Mouse (Mus musculus) lung, embryonic 14.5 days (tissue): Measurements from ENCODE around the gene Rabl2. TPM values are rescaled to one million over a fixed set of nuclear protein-coding genes. Genes with fewer than 3 reads are reported as not detected.

Experiments used
- ATAC-seq: fragments of 200-750 bp; cut with Nextera tagmentation; 2 replicates; pipeline ENCODE4 v1.8.0; 2017; ENCODE audit warnings: mild to moderate bottlenecking, moderate TSS enrichment, moderate library complexity; ENCODE audit not compliant: insufficient read depth
- DNase-seq: peaks from one replicate; pipeline ENCODE4 v3.0.0-alpha.2; 2015
- H3K27ac ChIP-seq: fragments of 300-500 bp; sonication (generic); 2 replicates; pipeline ENCODE4 v1.5.1; 2014; ENCODE audit warnings: low read depth, mild to moderate bottlenecking, moderate library complexity
- H3K27me3 ChIP-seq: fragments of 300-500 bp; sonication (generic); 2 replicates; pipeline ENCODE4 v1.6.1; 2014; ENCODE audit warnings: low read length, control low read depth; ENCODE audit not compliant: insufficient read depth
- H3K36me3 ChIP-seq: fragments of 300-500 bp; sonication (generic); 2 replicates; pipeline ENCODE4 v1.6.1; 2014; ENCODE audit warnings: control low read depth; ENCODE audit not compliant: insufficient read depth
- H3K4me1 ChIP-seq: fragments of 300-500 bp; sonication (generic); 2 replicates; pipeline ENCODE4 v1.6.1; 2014; ENCODE audit warnings: antibody characterized with exemption, control low read depth; ENCODE audit not compliant: insufficient read depth
- H3K4me2 ChIP-seq: fragments of 300-500 bp; sonication (generic); 2 replicates; pipeline ENCODE4 v1.6.1; 2014; ENCODE audit warnings: mild to moderate bottlenecking
- H3K4me3 ChIP-seq: fragments of 300-500 bp; sonication (generic); 2 replicates; pipeline ENCODE4 v1.5.1; 2014; ENCODE audit warnings: low read depth, low read length
- H3K9ac ChIP-seq: fragments of 300-500 bp; sonication (generic); 2 replicates; pipeline ENCODE4 v1.6.1; 2014
- H3K9me3 ChIP-seq: fragments of 300-500 bp; sonication (generic); 2 replicates; pipeline ENCODE4 v1.6.1; 2016; ENCODE audit warnings: low read depth, low read length, control low read depth
- CTCF ChIP-seq: IDR thresholded peaks from 2 replicates; pipeline ENCODE4 v1.5.1; 2016; ENCODE audit warnings: antibody characterized with exemption, low read depth
- WGBS: fragments of 180-500 bp; shearing (Covaris S2); extraction: QIAGEN DNeasy Blood & Tissue Kit; methylation state at CpG from one replicate; pipeline ENCODE4 v1.1.7; 2014; 5-methylcytosine and 5-hydroxymethylcytosine counted together
- polyA plus RNA-seq: library from polyadenylated mRNA; unstranded; fragments of >200 nt; fragmentation: Nextera tagmentation; extraction: Ambion mirVana; gene quantifications from 2 replicates; pipeline ENCODE4 v1.2.1, GENCODE M21; 2014

Rabl2 gene
- polyA plus RNA-seq, 1 experiment from 2014 or later, result 53.8 TPM

DNA sequence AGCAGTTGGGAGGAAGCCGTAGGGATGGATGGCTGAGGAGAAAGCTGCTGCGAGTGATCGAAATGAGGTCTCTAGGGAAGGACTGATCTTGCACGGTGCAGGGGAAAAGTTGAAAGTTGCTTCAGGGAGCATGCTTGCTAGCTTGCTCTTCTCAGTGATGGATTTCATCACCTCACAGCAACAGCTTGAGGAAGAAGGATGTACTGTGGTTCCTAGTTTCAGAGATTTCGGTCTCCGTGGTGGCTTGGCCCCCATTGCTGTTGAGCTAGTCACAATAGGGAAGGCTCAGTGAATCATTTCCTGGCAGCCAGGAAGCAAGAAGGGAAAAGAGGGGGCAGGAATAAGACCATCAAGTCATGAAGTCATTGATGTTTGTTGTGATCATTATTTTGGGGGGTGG is 36.1 kb downstream of the Rabl2 start:
- Histone ChIP-seq H3K4me2 (no peak overlapping the region), H3K9ac (no peak overlapping the region), H3K27ac (no peak overlapping the region), H3K36me3 (peaks cover 15% of the 10 kb centered on the region; the same call in 1 of the 2 replicates), H3K4me1 (0 out of 2 replicates have a peak, but pooled peaks cover 3% of the 10 kb centered on the region), H3K27me3 (peaks cover 34% of the 10 kb centered on the region), H3K9me3 (no peaks in the 10 kb centered on the region), H3K4me3 (no peak overlapping the region)
- TF ChIP-seq CTCF, result no peak
- DNase-seq, result no peak
- ATAC-seq, result no peak
- WGBS, result 82% methylated on average over 6 of the region's 6 CpGs

GRCm38 (mm10) chr15:89551733-89552132 is 40.0 kb downstream of the Rabl2 start:
- DNase-seq, result no peak
- no peak for TF ChIP-seq CTCF
- Histone ChIP-seq H3K9me3 (no peaks in the 10 kb centered on the region), H3K9ac (no peak overlapping the region), H3K4me1 (no peaks in the 10 kb centered on the region), H3K27me3 (peaks cover 8% of the 10 kb centered on the region), H3K36me3 (peaks cover 40% of the 10 kb centered on the region; the same call in 1 of the 2 replicates), H3K27ac (no peak overlapping the region), H3K4me2 (no peak overlapping the region), H3K4me3 (no peak overlapping the region)
- WGBS, result 84% methylated on average over 1 of the region's 1 CpGs
- no peak for ATAC-seq

DNA sequence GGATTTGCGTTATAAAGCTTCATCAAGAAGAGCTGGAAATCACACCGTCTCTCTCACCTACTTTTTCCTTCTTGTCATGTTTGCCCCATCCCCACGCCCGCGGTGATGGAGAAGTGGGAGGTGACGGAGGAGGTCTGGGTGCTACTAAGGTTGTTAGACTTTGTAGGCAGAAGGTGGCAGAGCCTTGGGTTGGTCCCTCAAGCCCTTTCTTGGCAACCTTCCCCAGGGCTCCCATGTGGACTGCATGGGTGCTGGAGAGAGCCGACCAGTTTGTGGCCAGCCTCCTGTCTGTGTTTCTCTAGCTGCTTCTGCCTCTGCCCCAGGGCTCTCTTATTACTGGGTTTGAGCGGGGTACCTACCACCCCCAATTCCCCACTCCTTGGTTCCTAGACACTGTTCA is 41.2 kb downstream of the Rabl2 start:
- Histone ChIP-seq H3K4me3 (no peak overlapping the region), H3K36me3 (peaks cover 43% of the 10 kb centered on the region; the same call in 1 of the 2 replicates), H3K9me3 (no peaks in the 10 kb centered on the region), H3K4me1 (no peaks in the 10 kb centered on the region), H3K27ac (no peak overlapping the region), H3K4me2 (no peak overlapping the region), H3K27me3 (no peaks in the 10 kb centered on the region), H3K9ac (no peak overlapping the region)
- ATAC-seq (no peak), DNase-seq (no peak)
- TF ChIP-seq CTCF, result no peak
- 83% methylated on average over 8 of the region's 8 CpGs for WGBS

- Histone ChIP-seq H3K36me3 (peaks cover 43% of the 10 kb centered on the region; the same call in 1 of the 2 replicates), H3K9me3 (no peaks in the 10 kb centered on the region), H3K9ac (no peak overlapping the region), H3K27ac (no peak overlapping the region), H3K4me2 (peak overlapping the region; percentile 66; the same call in 1 of the 2 replicates), H3K4me3 (no peak overlapping the region), H3K27me3 (no peaks in the 10 kb centered on the region), H3K4me1 (no peaks in the 10 kb centered on the region)
- TF ChIP-seq CTCF, result no peak
- ATAC-seq (0 out of 2 replicates have a peak, but pooled peaks have one; percentile 2), DNase-seq (no peak)
- WGBS, result 48% methylated on average over 11 of the region's 11 CpGs
Observed at GRCm38 (mm10) chr15:89548837-89549236, 42.9 kb downstream of the Rabl2 start.

DNA sequence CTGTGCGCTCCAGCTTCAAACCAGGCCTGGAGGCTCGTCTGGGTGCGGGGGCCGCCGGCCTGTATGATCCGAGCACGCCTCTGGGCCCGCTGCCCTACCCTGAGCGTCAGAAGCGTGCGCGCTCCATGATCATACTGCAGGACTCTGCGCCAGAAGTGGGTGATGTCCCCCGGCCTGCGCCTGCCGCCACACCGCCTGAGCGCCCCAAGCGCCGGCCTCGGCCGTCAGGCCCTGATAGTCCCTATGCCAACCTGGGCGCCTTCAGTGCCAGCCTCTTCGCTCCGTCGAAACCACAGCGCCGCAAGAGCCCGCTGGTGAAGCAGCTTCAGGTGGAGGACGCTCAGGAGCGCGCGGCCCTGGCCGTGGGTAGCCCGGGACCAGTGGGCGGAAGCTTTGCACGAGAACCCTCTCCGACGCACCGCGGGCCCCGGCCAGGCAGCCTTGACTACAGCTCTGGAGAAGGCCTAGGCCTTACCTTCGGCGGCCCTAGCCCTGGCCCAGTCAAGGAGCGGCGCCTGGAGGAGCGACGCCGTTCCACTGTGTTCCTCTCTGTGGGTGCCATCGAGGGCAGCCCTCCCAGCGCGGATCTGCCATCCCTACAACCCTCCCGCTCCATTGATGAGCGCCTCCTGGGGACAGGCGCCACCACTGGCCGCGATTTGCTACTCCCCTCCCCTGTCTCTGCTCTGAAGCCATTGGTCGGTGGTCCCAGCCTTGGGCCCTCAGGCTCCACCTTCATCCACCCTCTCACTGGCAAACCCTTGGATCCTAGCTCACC is 43.7 kb downstream of the Rabl2 start:
- peak; percentile 56 for DNase-seq
- ATAC-seq, result peak; percentile 85

GRCm38 (mm10) chr15:89547321-89547720 is 44.4 kb downstream of the Rabl2 start:
- WGBS, result 63% methylated on average over 8 of the region's 8 CpGs
- ATAC-seq (peak; percentile 16; the same call in 1 of the 2 replicates), DNase-seq (no peak)
- Histone ChIP-seq H3K27ac (no peak overlapping the region), H3K9ac (no peak overlapping the region), H3K9me3 (no peaks in the 10 kb centered on the region), H3K4me3 (peak overlapping the region; percentile 32), H3K4me2 (peak overlapping the region; percentile 66), H3K27me3 (no peaks in the 10 kb centered on the region), H3K4me1 (no peaks in the 10 kb centered on the region), H3K36me3 (peaks cover 49% of the 10 kb centered on the region; the same call in 1 of the 2 replicates)
- TF ChIP-seq CTCF, result no peak

More for the DNA sequence above, 43.7 kb downstream of the Rabl2 start:
- peak; percentile 50 for TF ChIP-seq CTCF
- no peaks in the 10 kb centered on the region for H3K4me1 ChIP-seq
- H3K36me3 ChIP-seq, result peaks cover 46% of the 10 kb centered on the region; the same call in 1 of the 2 replicates
- no peak overlapping the region for H3K27ac ChIP-seq
- H3K4me2 ChIP-seq, result peak overlapping the region; percentile 66
- peak overlapping the region; percentile 38; the same call in 1 of the 2 replicates for H3K9ac ChIP-seq
- peak overlapping the region; percentile 32 for H3K4me3 ChIP-seq
- no peaks in the 10 kb centered on the region for H3K27me3 ChIP-seq
- WGBS, result 16% methylated on average over 58 of the region's 58 CpGs
- no peaks in the 10 kb centered on the region for H3K9me3 ChIP-seq

DNA sequence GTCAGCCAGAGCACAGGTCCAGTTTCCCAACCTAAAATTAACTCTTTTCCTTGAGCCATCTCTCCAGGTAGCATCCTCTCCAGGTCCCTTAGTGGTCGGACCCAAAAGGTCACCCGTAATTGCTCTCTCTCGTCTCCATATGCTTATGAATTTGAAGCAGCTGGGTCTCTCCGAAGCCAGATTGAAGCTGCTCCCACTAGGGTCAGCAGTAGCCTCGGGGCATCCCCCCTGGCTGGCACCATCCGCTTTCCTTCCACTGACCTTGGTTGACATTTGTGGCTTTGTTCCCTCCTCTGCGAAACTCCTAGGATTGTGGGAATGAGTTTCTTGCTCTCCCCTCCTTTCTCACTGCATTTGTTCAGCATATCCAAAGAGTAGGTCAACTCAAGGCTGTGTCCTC is 47.6 kb downstream of the Rabl2 start:
- H3K36me3 ChIP-seq, result peaks cover 28% of the 10 kb centered on the region; the same call in 1 of the 2 replicates
- H3K4me3 ChIP-seq, result no peak overlapping the region
- no peak overlapping the region for H3K4me2 ChIP-seq
- DNase-seq, result no peak
- H3K9ac ChIP-seq, result no peak overlapping the region
- no peaks in the 10 kb centered on the region for H3K9me3 ChIP-seq
- TF ChIP-seq CTCF, result no peak
- H3K4me1 ChIP-seq, result no peaks in the 10 kb centered on the region
- H3K27me3 ChIP-seq, result no peaks in the 10 kb centered on the region
- 84% methylated on average over 7 of the region's 7 CpGs for WGBS
- no peak for ATAC-seq
- H3K27ac ChIP-seq, result no peak overlapping the region
